Mouse (Mus musculus) hindbrain, embryonic 12.5 days (tissue): ENCODE data around the gene Wapl. TPM values are rescaled to one million over a fixed set of nuclear protein-coding genes. Genes with fewer than 3 reads are reported as not detected.

Experiments used
- ATAC-seq: fragments of 200-750 bp; cut with Nextera tagmentation; 2 replicates; pipeline ENCODE4 v1.8.0; 2017; ENCODE audit warnings: moderate TSS enrichment; ENCODE audit not compliant: low FRiP score
- H3K27ac ChIP-seq: fragments of 300-500 bp; sonication (generic); 2 replicates; pipeline ENCODE4 v1.5.1; 2016; ENCODE audit warnings: mild to moderate bottlenecking
- H3K27me3 ChIP-seq: fragments of 300-500 bp; sonication (generic); 2 replicates; pipeline ENCODE4 v1.6.1; 2016; ENCODE audit warnings: mild to moderate bottlenecking
- H3K36me3 ChIP-seq: fragments of 300-500 bp; sonication (generic); 2 replicates; pipeline ENCODE4 v1.6.1; 2016; ENCODE audit warnings: mild to moderate bottlenecking
- H3K4me1 ChIP-seq: fragments of 300-500 bp; sonication (generic); 2 replicates; pipeline ENCODE4 v1.6.1; 2016
- H3K4me2 ChIP-seq: fragments of 300-500 bp; sonication (generic); replicated peaks from 2 replicates; pipeline ENCODE4 v1.6.1; 2016; ENCODE audit warnings: mild to moderate bottlenecking
- H3K4me3 ChIP-seq: fragments of 300-500 bp; sonication (generic); 2 replicates; pipeline ENCODE4 v1.5.1; 2016; ENCODE audit warnings: mild to moderate bottlenecking
- H3K9ac ChIP-seq: fragments of 300-500 bp; sonication (generic); 2 replicates; pipeline ENCODE4 v1.6.1; 2016; ENCODE audit warnings: mild to moderate bottlenecking, moderate library complexity
- H3K9me3 ChIP-seq: fragments of 300-500 bp; sonication (generic); replicated peaks from 2 replicates; pipeline ENCODE4 v1.6.1; 2016; ENCODE audit warnings: mild to moderate bottlenecking
- WGBS: fragments of 180-500 bp; shearing (Covaris S2); methylation state at CpG from one replicate; pipeline ENCODE4 v1.1.7; 2016; 5-methylcytosine and 5-hydroxymethylcytosine counted together
- polyA plus RNA-seq: library from polyadenylated mRNA; unstranded; fragments of >200 nt; fragmentation: Nextera tagmentation; extraction: Ambion mirVana; gene quantifications from 2 replicates; pipeline ENCODE4 v1.2.1, GENCODE M21; 2016

Gene Wapl
- polyA plus RNA-seq, 1 experiment from 2014 or later, result 35.1 TPM

DNA sequence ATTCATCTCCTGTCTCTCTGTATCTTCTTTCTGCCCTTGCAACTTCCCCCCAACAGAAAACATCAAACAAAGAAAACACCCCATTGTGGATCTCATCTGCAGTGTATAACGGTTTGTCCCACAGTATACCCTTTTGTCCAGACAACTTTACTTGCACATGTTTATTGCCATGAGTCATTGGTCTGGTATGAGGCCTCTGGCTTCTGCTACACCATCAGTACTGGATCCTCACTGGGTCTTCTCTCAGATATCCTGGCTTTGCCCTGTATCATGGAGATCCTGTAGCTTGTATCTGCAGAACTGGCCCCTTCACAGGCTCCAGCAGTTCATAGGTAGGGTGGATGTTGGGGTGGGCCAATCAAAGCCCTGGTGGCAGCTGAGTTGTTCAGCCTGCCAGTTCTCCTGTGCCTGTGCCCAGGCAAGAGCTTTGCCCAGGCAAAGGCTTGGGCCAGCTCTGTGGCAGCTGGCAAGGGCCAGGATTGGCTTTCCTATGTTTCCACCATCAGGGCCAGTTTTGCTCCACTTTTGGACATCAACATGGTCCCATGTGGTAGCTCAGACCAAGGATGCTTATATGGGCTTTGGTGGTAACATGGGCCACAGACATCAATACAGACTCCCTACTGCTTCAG, 119.8 kb downstream of the Wapl start:
- no peak overlapping the region for H3K4me2 ChIP-seq
- H3K27me3 ChIP-seq, result no peaks in the 10 kb centered on the region
- ATAC-seq, result no peak
- H3K9ac ChIP-seq, result no peak overlapping the region
- H3K27ac ChIP-seq, result no peak overlapping the region
- H3K9me3 ChIP-seq, result peaks cover 3% of the 10 kb centered on the region; the same call in 1 of the 2 replicates
- H3K4me3 ChIP-seq, result no peak overlapping the region
- no peaks in the 10 kb centered on the region for H3K36me3 ChIP-seq
- H3K4me1 ChIP-seq, result no peaks in the 10 kb centered on the region
- WGBS, result 81% methylated on average over 1 of the region's 1 CpGs

Other genes starting within 250 kb of the Wapl start
- gene Bmpr1a, start 170.6 kb upstream of the Wapl start, polyA plus RNA-seq, result 47.6 and 50.4 TPM in 2 replicates
- gene 9230112D13Rik, start 151.1 kb upstream of the Wapl start, polyA plus RNA-seq, result not detected in 2 replicates
- 0.22 and 1.9 TPM in 2 replicates for gene Ldb3, start 85.2 kb upstream of the Wapl start, polyA plus RNA-seq
- gene Opn4, start 73.8 kb upstream of the Wapl start, polyA plus RNA-seq, result not detected in 2 replicates
- gene Grid1, start 146.2 kb downstream of the Wapl start, polyA plus RNA-seq, result 1.8 and 2.8 TPM in 2 replicates